Mouse (Mus musculus): ENCODE data around the gene Gucy2g.
"Not testable (repeated sequence)": the region's sequence is repeated elsewhere in the genome, so short reads cannot be mapped to it uniquely, and the experiment has no call there.

The Gucy2g gene

GRCm38 (mm10) chr19:55207205-55207604 lies 33.8 kb downstream of the Gucy2g start:
- no peak for DNase-seq (ENCODE audit: low read depth, low spot score)

GRCm38 (mm10) chr19:55206482-55207138 lies 34.4 kb downstream of the Gucy2g start:
- DNase-seq (ENCODE audit: low read depth, low spot score): peak; percentile 73

GRCm38 (mm10) chr19:55198303-55198702 lies 42.7 kb downstream of the Gucy2g start:
- peak; percentile 51 for DNase-seq (ENCODE audit: low read depth, low spot score)

- no peak for DNase-seq (ENCODE audit: low read depth, low spot score)
These were observed 45.5 kb downstream of the Gucy2g start for GRCm38 (mm10) chr19:55195574-55195973.

GRCm38 (mm10) chr19:55194520-55195170 lies 46.4 kb downstream of the Gucy2g start:
- no peak for DNase-seq (ENCODE audit: low read depth, low spot score)

- DNase-seq (ENCODE audit: low read depth, low spot score): no peak
These were observed 47.2 kb downstream of the Gucy2g start for GRCm38 (mm10) chr19:55193717-55194394.

GRCm38 (mm10) chr19:55192254-55192945 lies 48.6 kb downstream of the Gucy2g start:
- no peak for DNase-seq (ENCODE audit: low read depth, low spot score)

- DNase-seq (ENCODE audit: low read depth, low spot score): no peak
These were observed 49.4 kb downstream of the Gucy2g start for GRCm38 (mm10) chr19:55191596-55191995.

- DNase-seq (ENCODE audit: low read depth, low spot score): no peak
These were observed 51.0 kb downstream of the Gucy2g start for GRCm38 (mm10) chr19:55190065-55190464.

- DNase-seq (ENCODE audit: low read depth, low spot score): no peak
These were observed 55.4 kb downstream of the Gucy2g start for GRCm38 (mm10) chr19:55185651-55186050.

GRCm38 (mm10) chr19:55185074-55185473 lies 56.0 kb downstream of the Gucy2g start:
- no peak for DNase-seq (ENCODE audit: low read depth, low spot score)

GRCm38 (mm10) chr19:55184442-55184841 lies 56.6 kb downstream of the Gucy2g start:
- DNase-seq (ENCODE audit: low read depth, low spot score): no peak

GRCm38 (mm10) chr19:55180433-55180832 lies 60.6 kb downstream of the Gucy2g start, which contains the start of gene Tectb:
Gene Tectb (plus strand): TSS chr19:55180733.
- no peak for DNase-seq (ENCODE audit: low read depth, low spot score)

GRCm38 (mm10) chr19:55177143-55177542 lies 63.9 kb downstream of the Gucy2g start:
- DNase-seq (ENCODE audit: low read depth, low spot score): no peak

- no peak for DNase-seq (ENCODE audit: low read depth, low spot score)
These were observed 69.5 kb downstream of the Gucy2g start for GRCm38 (mm10) chr19:55171585-55171984.

GRCm38 (mm10) chr19:55170399-55170798 lies 70.6 kb downstream of the Gucy2g start:
- DNase-seq (ENCODE audit: low read depth, low spot score): no peak

- DNase-seq (ENCODE audit: low read depth, low spot score): not testable (repeated sequence)
These were observed 71.8 kb downstream of the Gucy2g start for GRCm38 (mm10) chr19:55169236-55169729.

GRCm38 (mm10) chr19:55168360-55168759 lies 72.7 kb downstream of the Gucy2g start:
- DNase-seq (ENCODE audit: low read depth, low spot score): no peak

- no peak for DNase-seq (ENCODE audit: low read depth, low spot score)
These were observed 73.3 kb downstream of the Gucy2g start for GRCm38 (mm10) chr19:55167741-55168140.

GRCm38 (mm10) chr19:55166741-55167140 lies 74.3 kb downstream of the Gucy2g start:
- no peak for DNase-seq (ENCODE audit: low read depth, low spot score)

GRCm38 (mm10) chr19:55165954-55166353 lies 75.1 kb downstream of the Gucy2g start:
- no peak for DNase-seq (ENCODE audit: low read depth, low spot score)
